Mouse (Mus musculus) frontal cortex, postnatal 14 days (tissue): ENCODE data around the gene Hdc.

Source experiments
- DNase-seq, 2 experiments: peaks; one replicate each; pipeline ENCODE4 v3.0.0; 2022; ENCODE audit warnings: low spot score in 2 of 2

Hdc gene

GRCm38 (mm10) chr2:126552357-126553290 lies 66.5 kb downstream of the Hdc start, which contains the start of gene Slc27a2:
TSS of gene Slc27a2 (plus strand) at chr2:126552407.
- DNase-seq = peak in 1 of 2 experiments; percentile 7

DNA sequence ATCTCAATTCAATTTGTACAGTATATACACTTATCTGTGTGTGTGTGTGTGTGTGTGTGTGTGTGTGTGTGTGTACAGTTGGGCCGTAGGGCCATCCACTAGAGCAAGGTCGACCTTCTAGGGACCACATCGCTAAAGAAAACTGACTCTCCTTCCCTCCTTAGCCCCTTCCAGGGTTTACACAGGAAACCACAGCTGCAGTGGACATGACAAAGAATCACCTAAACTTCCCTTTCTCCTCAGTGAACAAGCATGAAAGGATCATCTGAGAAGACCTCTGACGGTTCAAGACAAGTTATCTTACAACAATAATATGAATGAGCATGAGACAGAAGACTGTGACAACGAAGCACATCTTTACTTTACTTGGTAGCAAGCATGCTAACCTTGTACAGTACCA lies 67.2 kb downstream of the Hdc start:
- no peak for DNase-seq

DNA sequence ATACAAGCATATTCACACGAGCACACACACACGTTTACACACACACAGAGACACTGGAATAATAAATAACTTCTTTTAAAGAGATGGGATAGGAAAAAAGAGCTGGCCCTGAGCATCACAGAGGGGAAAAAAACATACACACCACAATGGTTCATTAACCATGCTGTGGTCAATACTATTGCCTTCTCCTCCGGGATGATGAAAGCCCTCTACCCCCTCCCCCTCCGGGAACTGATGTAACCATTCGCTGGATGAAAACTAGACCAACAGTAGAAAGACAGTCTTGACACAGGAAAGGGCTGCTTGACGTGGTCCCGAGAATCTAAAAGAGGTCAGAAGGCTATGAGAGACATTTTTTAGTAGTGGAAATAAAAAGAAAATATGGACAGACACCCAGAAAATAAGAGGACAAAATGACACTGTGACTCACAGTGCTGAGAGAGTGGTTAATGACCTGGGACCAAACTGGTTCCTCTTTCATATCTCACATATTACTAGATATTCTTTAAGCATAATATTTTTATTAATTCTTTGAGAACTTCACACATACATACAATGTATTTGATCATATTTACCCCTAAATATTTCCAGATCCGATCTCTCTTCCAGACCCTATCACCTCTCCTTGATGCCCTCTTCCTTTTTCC lies 67.7 kb downstream of the Hdc start:
- DNase-seq = no peak

DNA sequence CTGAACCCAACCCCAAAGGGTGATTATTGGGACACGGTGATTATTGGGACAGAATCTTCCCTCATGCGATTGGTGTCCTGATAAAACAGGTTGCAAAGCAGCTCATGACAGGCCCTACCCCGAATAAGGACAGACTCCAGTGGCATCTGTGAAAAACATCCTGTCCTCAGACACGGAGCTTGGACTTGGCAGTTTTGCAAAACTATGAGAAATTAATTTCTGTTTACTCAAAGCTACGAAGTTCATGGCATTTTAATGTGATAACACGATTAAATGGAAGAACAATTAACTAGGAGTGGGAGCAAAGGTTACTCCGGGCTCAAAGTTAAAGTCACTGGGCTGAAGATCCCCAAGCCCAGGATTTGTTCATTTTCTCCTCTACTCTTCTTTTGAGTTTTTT lies 69.4 kb downstream of the Hdc start:
- no peak for DNase-seq

DNA sequence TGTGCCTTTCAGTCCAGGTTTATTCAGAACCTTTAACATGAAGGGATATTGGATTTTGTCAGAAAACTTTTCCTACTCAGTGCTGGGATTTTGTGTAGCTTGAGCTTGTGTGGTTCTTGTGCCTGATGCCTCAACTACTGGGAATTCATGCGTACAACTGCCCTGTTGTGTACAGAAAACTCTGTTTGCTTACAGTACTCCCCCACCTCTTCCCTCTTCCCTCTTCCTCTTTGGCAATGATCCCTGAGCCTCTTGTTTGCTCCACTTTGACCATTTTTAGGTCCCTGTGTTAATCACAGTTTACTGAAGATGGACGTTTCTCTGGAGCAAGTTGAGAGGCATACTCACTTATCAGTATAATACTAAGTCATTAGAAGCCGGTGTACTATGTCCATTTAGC lies 72.7 kb downstream of the Hdc start:
- DNase-seq = no peak

- DNase-seq = no peak
Observed at GRCm38 (mm10) chr2:126545297-126545696, 73.8 kb downstream of the Hdc start.
